Mouse (Mus musculus) heart, postnatal 0 days (tissue): ENCODE measurements around the gene Serpini1.

Experiments
- CTCF ChIP-seq: IDR thresholded peaks from 2 replicates; pipeline ENCODE4 v1.5.1; 2016; ENCODE audit warnings: antibody characterized with exemption, control low read depth, low read depth
- EP300 ChIP-seq: IDR thresholded peaks from 2 replicates; pipeline ENCODE4 v1.6.1; 2016; ENCODE audit warnings: antibody characterized with exemption, low read depth

- TF ChIP-seq CTCF (no peak), EP300 (no peak)
Observed at GRCm38 (mm10) chr3:75647542-75647941, 90.2 kb downstream of the Serpini1 start.
